Mouse (Mus musculus) intestine, embryonic 16.5 days (tissue): ENCODE results near the gene Zan. TPM values are rescaled to one million over a fixed set of nuclear protein-coding genes. Genes with fewer than 3 reads are reported as not detected.

Source experiments
- ATAC-seq: fragments of 200-750 bp; cut with Nextera tagmentation; 2 replicates; pipeline ENCODE4 v1.8.0; 2017; ENCODE audit warnings: moderate TSS enrichment, moderate library complexity
- H3K27ac ChIP-seq: fragments of 300-500 bp; sonication (generic); 2 replicates; pipeline ENCODE4 v1.5.1; 2014; ENCODE audit warnings: mild to moderate bottlenecking, low read length
- H3K27me3 ChIP-seq: fragments of 300-500 bp; sonication (generic); replicated peaks from 2 replicates; pipeline ENCODE4 v1.6.1; 2014; ENCODE audit warnings: low read length, control low read depth, mixed read lengths; ENCODE audit not compliant: control insufficient read depth, insufficient read depth
- H3K36me3 ChIP-seq: fragments of 300-500 bp; sonication (generic); 2 replicates; pipeline ENCODE4 v1.6.1; 2014; ENCODE audit warnings: low read length, control low read depth; ENCODE audit not compliant: control insufficient read depth, insufficient read depth
- H3K4me1 ChIP-seq: fragments of 300-500 bp; sonication (generic); 2 replicates; pipeline ENCODE4 v1.6.1; 2014; ENCODE audit warnings: low read length, control low read depth, mixed read lengths; ENCODE audit not compliant: control insufficient read depth, insufficient read depth
- H3K4me2 ChIP-seq: fragments of 300-500 bp; sonication (generic); 2 replicates; pipeline ENCODE4 v1.6.1; 2014; ENCODE audit warnings: low read depth, low read length, control low read depth
- H3K4me3 ChIP-seq: fragments of 300-500 bp; sonication (generic); 2 replicates; pipeline ENCODE4 v1.5.1; 2014; ENCODE audit warnings: mild to moderate bottlenecking, low read length
- H3K9ac ChIP-seq: fragments of 300-500 bp; sonication (generic); 2 replicates; pipeline ENCODE4 v1.6.1; 2014; ENCODE audit warnings: low read depth, low read length
- H3K9me3 ChIP-seq: fragments of 300-500 bp; sonication (generic); 2 replicates; pipeline ENCODE4 v1.6.1; 2016; ENCODE audit warnings: low read length, control low read depth; ENCODE audit not compliant: control insufficient read depth
- WGBS: fragments of 180-500 bp; shearing (Covaris S2); extraction: QIAGEN DNeasy Blood & Tissue Kit; methylation state at CpG from one replicate; pipeline ENCODE4 v1.1.7; 2014; 5-methylcytosine and 5-hydroxymethylcytosine counted together
- polyA plus RNA-seq: library from polyadenylated mRNA; unstranded; fragments of >200 nt; fragmentation: Nextera tagmentation; extraction: Ambion mirVana; gene quantifications from 2 replicates; pipeline ENCODE4 v1.2.1, GENCODE M21; 2015

Zan gene
- polyA plus RNA-seq, 1 experiment from 2014 or later, result 0.89 TPM

- Histone ChIP-seq H3K4me1 (peaks cover 42% of the 10 kb centered on the region), H3K27ac (no peak overlapping the region), H3K27me3 (no peaks in the 10 kb centered on the region), H3K9me3 (no peaks in the 10 kb centered on the region), H3K4me3 (no peak overlapping the region), H3K9ac (no peak overlapping the region), H3K4me2 (no peak overlapping the region), H3K36me3 (no peaks in the 10 kb centered on the region)
- no peak for ATAC-seq
- WGBS, result 98% methylated on average over 5 of the region's 5 CpGs
These were observed 133.5 kb downstream of the Zan start for GRCm38 (mm10) chr5:137343412-137343811.

GRCm38 (mm10) chr5:137342407-137343012, 134.4 kb downstream of the Zan start:
- H3K4me3 ChIP-seq, result no peak overlapping the region
- H3K27ac ChIP-seq, result no peak overlapping the region
- H3K36me3 ChIP-seq, result no peaks in the 10 kb centered on the region
- H3K9me3 ChIP-seq, result no peaks in the 10 kb centered on the region
- no peak for ATAC-seq
- H3K27me3 ChIP-seq, result no peaks in the 10 kb centered on the region
- 44% methylated on average over 7 of the region's 7 CpGs for WGBS
- H3K4me1 ChIP-seq, result peaks cover 37% of the 10 kb centered on the region
- H3K9ac ChIP-seq, result no peak overlapping the region
- H3K4me2 ChIP-seq, result no peak overlapping the region

- Histone ChIP-seq H3K4me2 (no peak overlapping the region), H3K4me3 (no peak overlapping the region), H3K4me1 (peaks cover 35% of the 10 kb centered on the region), H3K9ac (0 out of 2 replicates have a peak overlapping the region, but pooled peaks have one; percentile 73), H3K27ac (peak overlapping the region; percentile 90), H3K9me3 (no peaks in the 10 kb centered on the region), H3K27me3 (no peaks in the 10 kb centered on the region), H3K36me3 (no peaks in the 10 kb centered on the region)
- no peak for ATAC-seq
- 79% methylated on average over 6 of the region's 6 CpGs for WGBS
These were observed 136.6 kb downstream of the Zan start for GRCm38 (mm10) chr5:137340222-137340621.

- Histone ChIP-seq H3K27ac (peak overlapping the region; percentile 90), H3K9me3 (no peaks in the 10 kb centered on the region), H3K4me2 (peak overlapping the region; percentile 90), H3K4me3 (peak overlapping the region; percentile 47), H3K36me3 (no peaks in the 10 kb centered on the region), H3K27me3 (no peaks in the 10 kb centered on the region), H3K4me1 (peaks cover 32% of the 10 kb centered on the region), H3K9ac (peak overlapping the region; percentile 73)
- peak; percentile 35 for ATAC-seq
- 12% methylated on average over 22 of the region's 22 CpGs for WGBS
These were observed 137.4 kb downstream of the Zan start for GRCm38 (mm10) chr5:137339290-137339979.

GRCm38 (mm10) chr5:137338663-137339289, 138.1 kb downstream of the Zan start:
- ATAC-seq, result peak; percentile 14
- WGBS, result 2% methylated on average over 11 of the region's 11 CpGs

GRCm38 (mm10) chr5:137338256-137338655, 138.6 kb downstream of the Zan start:
- peak; percentile 75 for ATAC-seq
- H3K36me3 ChIP-seq, result no peaks in the 10 kb centered on the region
- under 1% methylated on average over 19 of the region's 19 CpGs for WGBS
- no peaks in the 10 kb centered on the region for H3K9me3 ChIP-seq
- H3K9ac ChIP-seq, result peak overlapping the region; percentile 73
- H3K4me3 ChIP-seq, result peak overlapping the region; percentile 47
- H3K27me3 ChIP-seq, result no peaks in the 10 kb centered on the region
- H3K4me2 ChIP-seq, result peak overlapping the region; percentile 90
- peak overlapping the region; percentile 90 for H3K27ac ChIP-seq
- peaks cover 32% of the 10 kb centered on the region for H3K4me1 ChIP-seq

More at GRCm38 (mm10) chr5:137338663-137339289, 138.1 kb downstream of the Zan start:
- peak overlapping the region; percentile 73 for H3K9ac ChIP-seq
- no peaks in the 10 kb centered on the region for H3K36me3 ChIP-seq
- peak overlapping the region; percentile 90 for H3K4me2 ChIP-seq
- peaks cover 32% of the 10 kb centered on the region for H3K4me1 ChIP-seq
- no peaks in the 10 kb centered on the region for H3K9me3 ChIP-seq
- no peaks in the 10 kb centered on the region for H3K27me3 ChIP-seq
- H3K4me3 ChIP-seq, result peak overlapping the region; percentile 47
- peak overlapping the region; percentile 90 for H3K27ac ChIP-seq

GRCm38 (mm10) chr5:137337190-137337589, 139.7 kb downstream of the Zan start:
- peak overlapping the region; percentile 51 for H3K9ac ChIP-seq
- no peaks in the 10 kb centered on the region for H3K27me3 ChIP-seq
- H3K36me3 ChIP-seq, result no peaks in the 10 kb centered on the region
- peak overlapping the region; percentile 90 for H3K4me2 ChIP-seq
- no peak overlapping the region for H3K4me3 ChIP-seq
- no peaks in the 10 kb centered on the region for H3K9me3 ChIP-seq
- ATAC-seq, result no peak
- peak overlapping the region; percentile 90 for H3K27ac ChIP-seq
- WGBS, result 44% methylated on average over 8 of the region's 8 CpGs
- H3K4me1 ChIP-seq, result peaks cover 35% of the 10 kb centered on the region

- Histone ChIP-seq H3K27ac (no peak overlapping the region), H3K9ac (no peak overlapping the region), H3K4me1 (peaks cover 37% of the 10 kb centered on the region), H3K9me3 (no peaks in the 10 kb centered on the region), H3K27me3 (no peaks in the 10 kb centered on the region), H3K4me3 (no peak overlapping the region), H3K36me3 (no peaks in the 10 kb centered on the region), H3K4me2 (no peak overlapping the region; the same call in 1 of the 2 replicates)
- ATAC-seq, result no peak
- 74% methylated on average over 6 of the region's 6 CpGs for WGBS
These were observed 141.8 kb downstream of the Zan start for GRCm38 (mm10) chr5:137335066-137335465.

GRCm38 (mm10) chr5:137334317-137334716, 142.5 kb downstream of the Zan start:
- Histone ChIP-seq H3K9me3 (no peaks in the 10 kb centered on the region), H3K4me1 (peaks cover 30% of the 10 kb centered on the region), H3K36me3 (no peaks in the 10 kb centered on the region), H3K27ac (peak overlapping the region; percentile 69), H3K9ac (peak overlapping the region; percentile 49; the same call in 1 of the 2 replicates), H3K27me3 (no peaks in the 10 kb centered on the region), H3K4me2 (peak overlapping the region; percentile 80), H3K4me3 (peak overlapping the region; percentile 73)
- ATAC-seq, result no peak
- 40% methylated on average over 10 of the region's 10 CpGs for WGBS
